Mouse (Mus musculus): Measurements from ENCODE around the gene Pard3. TPM values are rescaled to one million over a fixed set of nuclear protein-coding genes. Genes with fewer than 3 reads are reported as not detected.
A peak's percentile ranks its signal among the peaks of the same experiment; 100 is the strongest.

Gene Pard3
- polyA plus RNA-seq, 1 experiment from 2014 or later = 35.0 TPM

DNA sequence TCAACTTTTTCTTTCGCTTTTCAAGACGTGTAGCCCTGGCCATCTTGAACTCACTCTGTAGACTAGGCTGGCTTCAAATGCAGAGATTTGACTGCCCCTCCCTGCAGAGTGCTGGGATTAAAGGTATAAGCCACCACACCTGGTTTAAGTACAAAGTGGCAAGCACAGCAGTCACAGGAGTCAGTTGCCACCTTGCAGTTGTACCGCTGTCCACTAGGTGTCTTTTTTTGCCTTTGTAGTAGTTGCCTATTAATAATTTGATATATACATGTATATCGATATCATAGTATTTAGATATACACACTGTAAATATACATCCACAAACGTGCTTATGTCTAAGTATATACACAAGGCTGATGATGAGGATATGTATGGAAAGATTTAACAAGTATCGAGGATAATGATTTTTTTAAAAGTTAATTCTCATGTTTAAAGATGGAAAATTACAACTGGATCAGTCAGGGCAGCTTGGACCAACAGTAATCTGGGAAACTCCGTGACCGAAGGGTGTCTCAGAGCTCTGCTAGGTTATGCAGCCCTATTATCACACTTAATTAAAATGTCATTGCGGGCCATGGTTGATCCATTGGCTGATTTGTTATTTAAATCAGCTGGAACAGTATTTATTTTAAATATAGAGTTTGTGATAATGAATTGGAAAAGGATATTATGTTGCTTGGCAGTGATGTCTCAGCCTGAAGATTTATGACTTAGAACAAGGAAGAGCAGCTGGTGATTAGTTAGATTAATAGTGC, 220.9 kb downstream of the Pard3 start:
- H3K9ac ChIP-seq = no peak overlapping the region
- H3K4me1 ChIP-seq = no peaks in the 10 kb centered on the region
- peaks cover 3% of the 10 kb centered on the region; the same call in 1 of the 2 replicates for H3K36me3 ChIP-seq
- WGBS = 82% methylated on average over 9 of the region's 9 CpGs
- ATAC-seq (ENCODE audit: low FRiP score, low read depth) = no peak
- no peak overlapping the region for H3K4me3 ChIP-seq
- H3K4me2 ChIP-seq (replicated peaks) = no peak overlapping the region
- H3K27me3 ChIP-seq = no peaks in the 10 kb centered on the region
- H3K27ac ChIP-seq = no peak overlapping the region
- H3K9me3 ChIP-seq = peaks cover 7% of the 10 kb centered on the region; the same call in 1 of the 2 replicates

DNA sequence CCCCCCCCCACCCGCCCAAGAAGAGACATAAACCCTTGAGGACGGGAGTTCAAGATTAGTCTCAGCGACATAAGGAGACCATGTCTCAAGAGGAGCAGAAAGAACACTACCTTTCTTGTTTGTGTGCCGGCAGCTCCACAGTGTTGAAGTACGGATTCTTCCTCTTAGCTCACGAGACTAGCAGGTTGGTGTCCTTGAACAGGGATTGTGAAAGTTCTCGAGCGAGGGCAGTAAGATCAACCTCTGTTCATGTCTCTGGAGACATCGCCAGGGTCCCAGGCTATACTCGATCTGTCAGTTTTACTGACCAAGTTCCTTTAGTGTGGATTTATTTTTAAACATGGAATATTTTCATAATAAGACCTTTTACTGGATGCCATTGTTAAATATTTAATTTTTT, 224.1 kb downstream of the Pard3 start:
- Histone ChIP-seq H3K4me2 (replicated peaks) (no peak overlapping the region), H3K9me3 (peaks cover 7% of the 10 kb centered on the region; the same call in 1 of the 2 replicates), H3K27ac (no peak overlapping the region), H3K4me1 (no peaks in the 10 kb centered on the region), H3K27me3 (no peaks in the 10 kb centered on the region), H3K4me3 (no peak overlapping the region), H3K36me3 (peaks cover 3% of the 10 kb centered on the region; the same call in 1 of the 2 replicates), H3K9ac (no peak overlapping the region)
- WGBS = 91% methylated on average over 10 of the region's 10 CpGs
- no peak for ATAC-seq (ENCODE audit: low FRiP score, low read depth)

- no peak overlapping the region for H3K4me3 ChIP-seq
- H3K27me3 ChIP-seq = no peaks in the 10 kb centered on the region
- no peak overlapping the region for H3K9ac ChIP-seq
- H3K9me3 ChIP-seq = no peaks in the 10 kb centered on the region
- 89% methylated on average over 5 of the region's 5 CpGs for WGBS
- H3K4me1 ChIP-seq = no peaks in the 10 kb centered on the region
- no peaks in the 10 kb centered on the region for H3K36me3 ChIP-seq
- no peak overlapping the region for H3K27ac ChIP-seq
- no peak for ATAC-seq (ENCODE audit: low FRiP score, low read depth)
- no peak overlapping the region for H3K4me2 ChIP-seq (replicated peaks)
Measured at GRCm38 (mm10) chr8:127292307-127292706, 228.6 kb downstream of the Pard3 start.

DNA sequence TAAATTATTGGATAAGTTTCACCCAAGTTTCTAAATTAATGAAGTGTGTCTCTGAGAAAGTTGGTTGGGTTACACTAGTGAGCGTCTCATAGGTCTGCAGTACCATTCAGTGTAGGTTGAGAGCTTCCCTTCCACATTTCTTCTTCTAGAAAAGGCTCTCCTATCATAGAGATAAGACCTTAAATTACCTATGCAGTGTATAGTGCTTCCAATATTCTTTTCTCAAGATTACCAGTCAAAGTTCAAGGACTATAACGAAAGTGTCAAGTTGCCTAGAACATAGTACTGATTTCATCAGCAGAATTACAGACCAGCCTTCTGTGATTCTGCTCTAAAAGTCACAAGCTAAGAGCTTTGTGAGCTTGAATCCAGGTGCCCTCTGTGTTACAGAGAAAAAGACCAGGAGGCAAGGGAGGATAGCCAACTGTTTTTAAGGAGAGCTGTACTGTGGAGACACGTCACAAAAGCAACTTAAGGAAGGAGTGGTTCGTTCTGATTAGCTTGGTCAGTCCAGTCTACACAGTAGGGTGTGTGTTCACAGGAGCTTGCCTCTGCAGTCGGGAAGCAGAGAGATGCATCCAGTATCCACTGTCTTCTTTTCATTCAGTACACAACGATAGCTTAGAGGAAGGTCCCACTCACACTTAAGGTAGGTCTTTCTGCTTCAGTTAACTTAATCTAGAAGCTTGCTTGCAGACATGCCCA, 229.5 kb downstream of the Pard3 start:
- H3K27ac ChIP-seq = no peak overlapping the region
- 86% methylated on average over 6 of the region's 6 CpGs for WGBS

DNA sequence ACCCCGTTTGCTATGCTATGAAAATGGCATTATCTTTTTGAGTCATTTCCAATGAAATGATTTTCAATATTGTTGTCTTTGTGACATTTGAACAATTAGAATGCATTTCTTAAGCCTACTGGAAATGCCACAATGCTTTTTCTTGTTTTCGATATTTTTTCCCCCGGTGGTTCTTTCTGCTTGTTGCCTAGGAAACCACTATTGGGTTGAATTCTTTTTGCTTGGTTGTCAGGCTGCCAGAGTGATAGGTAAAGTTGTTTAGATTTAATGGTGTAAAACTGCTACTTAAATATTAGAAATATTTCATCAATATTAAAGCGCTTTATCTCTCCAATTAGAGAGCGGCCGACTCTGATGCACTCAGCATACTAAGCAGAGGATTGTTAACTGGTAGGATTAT, 230.4 kb downstream of the Pard3 start:
- Histone ChIP-seq H3K4me3 (no peak overlapping the region), H3K27me3 (no peaks in the 10 kb centered on the region), H3K9ac (no peak overlapping the region), H3K27ac (no peak overlapping the region), H3K9me3 (no peaks in the 10 kb centered on the region), H3K4me1 (no peaks in the 10 kb centered on the region), H3K36me3 (no peaks in the 10 kb centered on the region), H3K4me2 (replicated peaks) (no peak overlapping the region)
- no peak for ATAC-seq (ENCODE audit: low FRiP score, low read depth)
- WGBS = 94% methylated on average over 6 of the region's 6 CpGs

More for the DNA sequence above, 229.5 kb downstream of the Pard3 start:
- Histone ChIP-seq H3K9ac (no peak overlapping the region), H3K9me3 (no peaks in the 10 kb centered on the region), H3K36me3 (no peaks in the 10 kb centered on the region), H3K4me3 (no peak overlapping the region), H3K4me1 (no peaks in the 10 kb centered on the region), H3K27me3 (no peaks in the 10 kb centered on the region), H3K4me2 (replicated peaks) (no peak overlapping the region)
- ATAC-seq (ENCODE audit: low FRiP score, low read depth) = no peak

DNA sequence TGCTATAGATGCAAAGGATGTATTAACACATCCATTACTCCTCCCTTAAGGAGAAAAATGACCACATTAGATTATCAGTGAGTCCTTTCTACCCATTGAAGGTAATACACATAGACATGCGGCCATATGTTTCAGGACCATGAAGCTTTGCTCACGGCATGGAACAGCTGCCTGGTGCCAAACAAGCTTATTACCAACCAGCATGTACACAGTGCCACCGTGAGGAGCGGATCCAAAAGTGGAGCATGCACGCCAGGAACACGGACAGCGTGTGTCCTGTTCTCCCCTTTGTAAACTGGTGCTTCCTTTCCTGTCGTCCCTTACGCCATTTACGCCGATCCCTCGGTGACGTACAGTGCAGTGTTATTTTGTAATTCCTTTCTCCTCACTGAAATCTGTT, 232.2 kb downstream of the Pard3 start:
- H3K9ac ChIP-seq = no peak overlapping the region
- WGBS = 93% methylated on average over 13 of the region's 13 CpGs

DNA sequence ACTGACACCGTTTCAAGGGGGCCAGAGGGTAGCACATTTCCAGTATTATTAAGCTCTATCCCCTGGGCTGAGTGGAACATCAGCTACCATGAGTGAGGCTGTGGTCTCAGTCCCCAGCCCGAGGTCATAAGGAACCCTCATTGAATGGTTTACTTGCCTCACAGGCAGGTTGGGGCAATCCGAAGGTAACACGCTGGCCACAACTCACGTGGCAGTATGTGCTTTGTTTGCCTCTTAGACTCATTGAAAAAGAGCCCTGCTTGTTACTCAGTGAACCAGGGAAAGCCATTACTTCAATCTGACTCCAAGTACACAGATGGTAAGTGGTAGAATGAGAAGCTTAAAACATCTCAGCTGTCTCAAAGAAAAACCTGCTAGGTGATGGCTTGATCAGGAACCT, 236.8 kb downstream of the Pard3 start:
- peak overlapping the region; percentile 6; the same call in 1 of the 2 replicates for H3K27ac ChIP-seq
- no peaks in the 10 kb centered on the region for H3K36me3 ChIP-seq
- no peak overlapping the region for H3K4me2 ChIP-seq (replicated peaks)
- peaks cover 4% of the 10 kb centered on the region; the same call in 1 of the 2 replicates for H3K4me1 ChIP-seq
- 86% methylated on average over 5 of the region's 5 CpGs for WGBS
- no peak overlapping the region for H3K9ac ChIP-seq
- H3K4me3 ChIP-seq = no peak overlapping the region
- no peaks in the 10 kb centered on the region for H3K27me3 ChIP-seq
- ATAC-seq (ENCODE audit: low FRiP score, low read depth) = no peak
- no peaks in the 10 kb centered on the region for H3K9me3 ChIP-seq

More for the DNA sequence above, 232.2 kb downstream of the Pard3 start:
- H3K4me3 ChIP-seq = no peak overlapping the region
- no peak overlapping the region for H3K27ac ChIP-seq
- no peaks in the 10 kb centered on the region for H3K9me3 ChIP-seq
- no peak for ATAC-seq (ENCODE audit: low FRiP score, low read depth)
- H3K36me3 ChIP-seq = no peaks in the 10 kb centered on the region
- H3K27me3 ChIP-seq = no peaks in the 10 kb centered on the region
- H3K4me2 ChIP-seq (replicated peaks) = no peak overlapping the region
- no peaks in the 10 kb centered on the region for H3K4me1 ChIP-seq

DNA sequence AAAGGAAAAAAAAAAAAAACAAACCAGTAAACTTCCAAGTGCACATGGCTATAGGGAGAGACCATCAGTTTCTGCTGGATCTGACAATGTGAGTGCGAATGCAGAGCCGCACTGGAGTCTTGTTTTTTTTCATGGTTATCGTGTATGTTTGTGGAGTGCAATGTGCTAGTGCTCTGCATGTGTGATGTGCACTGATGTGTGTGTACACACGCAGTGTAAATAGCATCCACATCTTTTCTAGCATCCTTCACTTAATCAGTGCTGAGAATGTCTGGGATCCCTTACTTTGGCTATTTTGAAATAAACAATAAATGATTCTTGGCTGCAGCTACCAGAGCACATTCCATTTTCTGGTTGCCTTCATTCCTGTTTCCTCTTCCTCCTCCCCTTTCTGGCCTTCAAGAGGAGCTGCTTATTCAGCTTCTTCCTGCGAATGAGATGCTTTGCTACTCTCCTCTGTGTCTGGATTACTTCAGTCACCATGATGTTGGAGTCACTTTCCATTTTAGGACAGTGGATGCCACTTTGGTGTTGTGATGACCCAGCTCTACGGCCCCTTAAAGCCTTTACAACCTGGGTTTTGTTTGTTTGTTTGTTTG, 239.3 kb downstream of the Pard3 start:
- WGBS = 88% methylated on average over 6 of the region's 6 CpGs
- Histone ChIP-seq H3K9me3 (no peaks in the 10 kb centered on the region), H3K9ac (no peak overlapping the region), H3K27ac (no peak overlapping the region), H3K4me1 (peaks cover 4% of the 10 kb centered on the region; the same call in 1 of the 2 replicates), H3K4me2 (replicated peaks) (no peak overlapping the region), H3K27me3 (no peaks in the 10 kb centered on the region), H3K36me3 (peaks cover 4% of the 10 kb centered on the region; the same call in 1 of the 2 replicates), H3K4me3 (no peak overlapping the region)
- ATAC-seq (ENCODE audit: low FRiP score, low read depth) = no peak

DNA sequence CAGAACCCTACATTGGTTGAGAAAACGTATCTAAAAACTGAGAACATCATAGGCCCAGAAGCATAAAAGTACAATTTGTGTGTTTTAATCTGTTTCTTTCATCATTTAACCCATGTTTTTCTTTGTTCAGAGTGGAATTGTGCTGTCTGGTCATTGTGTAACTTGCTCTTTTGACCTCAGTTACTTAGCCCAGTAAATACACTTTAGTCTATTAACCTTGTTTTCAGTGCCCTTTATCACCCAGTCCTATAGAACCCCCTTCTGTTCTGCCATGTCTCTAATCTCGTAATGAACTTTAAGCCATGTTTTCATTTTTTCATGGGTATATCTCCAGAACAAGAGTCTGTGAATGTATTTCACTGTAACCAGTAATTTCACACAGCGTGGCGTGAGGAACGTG, 243.3 kb downstream of the Pard3 start:
- Histone ChIP-seq H3K4me3 (no peak overlapping the region), H3K4me2 (replicated peaks) (no peak overlapping the region), H3K27me3 (no peaks in the 10 kb centered on the region), H3K27ac (no peak overlapping the region), H3K36me3 (peaks cover 7% of the 10 kb centered on the region), H3K4me1 (peaks cover 11% of the 10 kb centered on the region), H3K9me3 (no peaks in the 10 kb centered on the region), H3K9ac (no peak overlapping the region)
- ATAC-seq (ENCODE audit: low FRiP score, low read depth) = no peak
- WGBS = 92% methylated on average over 5 of the region's 5 CpGs

DNA sequence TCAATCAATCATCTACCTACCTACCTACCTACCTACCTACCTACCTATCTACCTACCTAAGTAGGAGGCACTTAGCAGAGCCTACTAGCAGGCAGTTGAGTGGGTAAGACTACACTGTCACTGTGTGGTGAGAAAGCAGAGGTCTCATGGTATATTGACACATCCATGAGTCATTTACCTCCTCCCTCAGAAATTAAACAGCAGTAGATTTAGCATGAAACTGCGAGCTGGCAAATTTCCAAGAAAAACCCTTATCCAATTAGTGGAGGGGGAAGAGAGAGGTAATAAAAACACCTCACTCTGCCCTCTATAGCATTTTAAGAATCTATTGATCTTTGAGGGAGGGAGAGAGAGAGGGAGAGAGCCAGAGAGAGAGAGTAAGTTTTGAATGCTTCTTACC, 245.7 kb downstream of the Pard3 start:
- ATAC-seq (ENCODE audit: low FRiP score, low read depth) = no peak
- Histone ChIP-seq H3K9me3 (no peaks in the 10 kb centered on the region), H3K4me1 (peaks cover 7% of the 10 kb centered on the region), H3K27me3 (no peaks in the 10 kb centered on the region), H3K4me2 (replicated peaks) (no peak overlapping the region), H3K27ac (no peak overlapping the region), H3K9ac (no peak overlapping the region), H3K36me3 (peaks cover 7% of the 10 kb centered on the region), H3K4me3 (no peak overlapping the region)
- 52% methylated on average over 1 of the region's 1 CpGs for WGBS

DNA sequence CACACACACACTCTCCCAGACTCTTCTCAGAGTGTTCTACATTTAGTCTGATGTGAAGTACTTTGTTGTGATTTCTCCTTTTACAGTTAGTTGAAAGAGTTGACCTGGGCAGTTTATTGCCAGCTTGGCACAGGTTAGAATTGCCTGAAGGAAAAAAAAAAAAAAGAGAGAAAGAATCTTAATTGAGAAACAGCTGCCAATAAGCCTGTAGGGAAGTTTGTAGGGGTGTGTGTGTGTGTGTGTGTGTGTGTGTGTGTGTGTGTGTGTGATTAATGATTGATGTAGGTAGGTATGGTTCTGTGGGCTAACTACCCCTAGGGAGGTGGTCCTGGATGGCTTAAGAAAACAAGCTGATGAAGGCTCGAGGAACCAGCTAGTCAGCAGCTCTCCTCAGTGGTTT, 252.1 kb downstream of the Pard3 start:
- no peaks in the 10 kb centered on the region for H3K27me3 ChIP-seq

DNA sequence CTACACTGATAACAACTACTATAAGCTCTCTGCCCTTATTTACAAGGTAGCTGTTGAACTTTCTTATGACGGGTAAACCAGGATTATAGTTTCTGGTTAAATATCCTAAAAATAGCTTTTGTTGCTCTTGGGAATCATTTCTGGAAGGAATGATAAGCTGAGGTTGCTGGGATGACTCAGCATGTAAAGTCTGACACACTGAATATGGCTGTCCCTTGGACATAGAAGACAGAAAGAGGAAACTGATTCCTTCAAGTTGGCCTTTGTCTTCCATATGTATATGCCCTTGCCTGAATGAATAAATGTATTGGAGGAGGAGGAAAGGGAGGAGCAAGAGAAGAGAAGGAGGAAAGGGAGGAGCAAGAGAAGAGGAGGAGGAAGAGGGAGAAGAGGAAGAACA, 254.2 kb downstream of the Pard3 start:
- Histone ChIP-seq H3K36me3 (no peaks in the 10 kb centered on the region), H3K27me3 (no peaks in the 10 kb centered on the region), H3K9ac (no peak overlapping the region), H3K4me2 (replicated peaks) (no peak overlapping the region), H3K4me3 (no peak overlapping the region), H3K4me1 (peaks cover 16% of the 10 kb centered on the region), H3K9me3 (no peaks in the 10 kb centered on the region), H3K27ac (no peak overlapping the region)
- WGBS = 77% methylated on average over 1 of the region's 1 CpGs
- ATAC-seq (ENCODE audit: low FRiP score, low read depth) = no peak

More for the DNA sequence above, 252.1 kb downstream of the Pard3 start:
- 0% methylated on average over 1 of the region's 1 CpGs for WGBS
- no peak for ATAC-seq (ENCODE audit: low FRiP score, low read depth)
- Histone ChIP-seq H3K36me3 (0 out of 2 replicates have a peak, but pooled peaks cover 3% of the 10 kb centered on the region), H3K4me2 (replicated peaks) (no peak overlapping the region), H3K27ac (no peak overlapping the region), H3K4me1 (peaks cover 16% of the 10 kb centered on the region), H3K9ac (no peak overlapping the region), H3K9me3 (no peaks in the 10 kb centered on the region), H3K4me3 (no peak overlapping the region)
